Comparison of ENCODE assay signal across 20 mouse cellular contexts in genomic region chr6:9698193-9698592, GRCm38 (mm10).
A peak's percentile ranks its signal among the peaks of the same experiment; 100 is the strongest.
DNase-seq lines count a peak whose midpoint lies in the region; ATAC-seq and TF ChIP-seq lines count a peak whose summit lies in the region.
"Had no signal": no experiment of that assay in that cellular context is flagged by ENCODE, and none has a peak within 500 bp of the region (broad histone marks: within the 10 kb centered on the region; RNA-seq: fewer than 3 reads in every experiment).

No protein-coding gene starts in this region.

- no peaks in the 10 kb centered on the region for H3K4me1 ChIP-seq in forebrain, embryonic 13.5 days
- H3K4me1 ChIP-seq in forebrain, postnatal 0 days (ENCODE audit: insufficient read depth): no peaks in the 10 kb centered on the region
- H3K4me1 ChIP-seq in midbrain, embryonic 11.5 days (ENCODE audit: control insufficient read depth, insufficient read depth, low read length): no peaks in the 10 kb centered on the region
- 0 out of 2 replicates have a peak, but pooled peaks cover 6% of the 10 kb centered on the region for H3K4me1 ChIP-seq in midbrain, embryonic 10.5 days
- no peaks in the 10 kb centered on the region for H3K4me1 ChIP-seq in midbrain, embryonic 15.5 days
- H3K4me1 ChIP-seq: embryonic facial prominence, embryonic 13.5 days; heart, embryonic 15.5 days had no signal

- no peak for TF ChIP-seq CTCF in forebrain, postnatal 0 days (IDR thresholded peaks at IDR 0.05; ENCODE audit: low read depth)
- no peak for TF ChIP-seq CTCF in brain, embryonic 14.5 days (IDR thresholded peaks at IDR 0.05; ENCODE audit: borderline replicate concordance, extremely low read depth, insufficient read depth, insufficient read length)

- no peaks in the 10 kb centered on the region for H3K9me3 ChIP-seq in forebrain, embryonic 13.5 days (replicated peaks)
- no peaks in the 10 kb centered on the region for H3K9me3 ChIP-seq in forebrain, postnatal 0 days (ENCODE audit: low read length)
- H3K9me3 ChIP-seq in midbrain, embryonic 11.5 days (ENCODE audit: control insufficient read depth, low read length): no peaks in the 10 kb centered on the region
- no peaks in the 10 kb centered on the region for H3K9me3 ChIP-seq in midbrain, embryonic 10.5 days (replicated peaks)
- H3K9me3 ChIP-seq in midbrain, embryonic 15.5 days: no peaks in the 10 kb centered on the region
- H3K9me3 ChIP-seq: embryonic facial prominence, embryonic 13.5 days; heart, embryonic 15.5 days had no signal

- H3K4me3 ChIP-seq in forebrain, embryonic 13.5 days: no peak overlapping the region
- no peak overlapping the region for H3K4me3 ChIP-seq in forebrain, postnatal 0 days (ENCODE audit: low read depth, low read length)
- H3K4me3 ChIP-seq in midbrain, embryonic 11.5 days (ENCODE audit: low read depth, low read length): no peak overlapping the region
- H3K4me3 ChIP-seq in midbrain, embryonic 10.5 days: no peak overlapping the region
- no peak overlapping the region for H3K4me3 ChIP-seq in midbrain, embryonic 15.5 days
- H3K4me3 ChIP-seq: embryonic facial prominence, embryonic 13.5 days; heart, adult 2 months; heart, embryonic 15.5 days had no signal

- peak; percentile 51; the same call in 1 of the 2 replicates for ATAC-seq in forebrain, embryonic 13.5 days
- no peak for ATAC-seq in forebrain, postnatal 0 days
- ATAC-seq in midbrain, embryonic 11.5 days (ENCODE audit: low FRiP score): peak; percentile 62; the same call in 1 of the 2 replicates
- ATAC-seq in midbrain, embryonic 15.5 days (replicated peaks): peak; percentile 48
- ATAC-seq: activated CD4-positive, CD25-positive, alpha-beta regulatory T cell, adult 4 months; hindbrain, postnatal 0 days; Patski had no signal

- WGBS in forebrain, embryonic 13.5 days: 33% methylated on average over 1 of the region's 1 CpGs
- WGBS in forebrain, postnatal 0 days: 21% methylated on average over 1 of the region's 1 CpGs
- WGBS in midbrain, embryonic 11.5 days: 85% methylated on average over 1 of the region's 1 CpGs
- 92% methylated on average over 1 of the region's 1 CpGs for WGBS in midbrain, embryonic 10.5 days
- WGBS in midbrain, embryonic 15.5 days: 60% methylated on average over 1 of the region's 1 CpGs

- no peaks in the 10 kb centered on the region for H3K36me3 ChIP-seq in forebrain, embryonic 13.5 days (ENCODE audit: poor library complexity, severe bottlenecking)
- H3K36me3 ChIP-seq in forebrain, postnatal 0 days (ENCODE audit: insufficient read depth): no peaks in the 10 kb centered on the region
- no peaks in the 10 kb centered on the region for H3K36me3 ChIP-seq in midbrain, embryonic 11.5 days (ENCODE audit: control insufficient read depth, insufficient read depth, low read length)
- no peaks in the 10 kb centered on the region for H3K36me3 ChIP-seq in midbrain, embryonic 10.5 days
- H3K36me3 ChIP-seq in midbrain, embryonic 15.5 days (replicated peaks): no peaks in the 10 kb centered on the region
- H3K36me3 ChIP-seq: embryonic facial prominence, embryonic 13.5 days; heart, embryonic 15.5 days had no signal

- no peak overlapping the region for H3K9ac ChIP-seq in forebrain, embryonic 13.5 days
- no peak overlapping the region for H3K9ac ChIP-seq in forebrain, postnatal 0 days
- H3K9ac ChIP-seq in midbrain, embryonic 11.5 days (ENCODE audit: low read length): no peak overlapping the region
- no peak overlapping the region for H3K9ac ChIP-seq in midbrain, embryonic 15.5 days
- H3K9ac ChIP-seq: embryonic facial prominence, embryonic 13.5 days; heart, embryonic 15.5 days had no signal

- H3K4me2 ChIP-seq in forebrain, embryonic 13.5 days: no peak overlapping the region
- no peak overlapping the region for H3K4me2 ChIP-seq in forebrain, postnatal 0 days (ENCODE audit: low read depth)
- no peak overlapping the region for H3K4me2 ChIP-seq in midbrain, embryonic 11.5 days
- H3K4me2 ChIP-seq in midbrain, embryonic 15.5 days: no peak overlapping the region
- H3K4me2 ChIP-seq: embryonic facial prominence, embryonic 13.5 days; heart, embryonic 11.5 days; heart, embryonic 15.5 days had no signal

- no peaks in the 10 kb centered on the region for H3K27me3 ChIP-seq in forebrain, embryonic 13.5 days
- no peaks in the 10 kb centered on the region for H3K27me3 ChIP-seq in forebrain, postnatal 0 days (ENCODE audit: insufficient read depth, low read length)
- no peaks in the 10 kb centered on the region for H3K27me3 ChIP-seq in midbrain, embryonic 11.5 days (ENCODE audit: control insufficient read depth, insufficient read depth, low read length)
- H3K27me3 ChIP-seq in midbrain, embryonic 10.5 days (ENCODE audit: low read depth, poor library complexity, severe bottlenecking): no peaks in the 10 kb centered on the region
- no peaks in the 10 kb centered on the region for H3K27me3 ChIP-seq in midbrain, embryonic 15.5 days (replicated peaks)
- H3K27me3 ChIP-seq: CH12.LX; embryonic facial prominence, embryonic 13.5 days; heart, embryonic 15.5 days; Patski had no signal

- DNase-seq in forebrain, postnatal 0 days: no peak
- no peak for DNase-seq in midbrain, embryonic 11.5 days (ENCODE audit: low spot score, missing footprints)
- DNase-seq in midbrain, embryonic 10.5 days (ENCODE audit: low spot score): no peak
- DNase-seq in brain, embryonic 14.5 days (ENCODE audit: low read depth): peak; percentile 45
- DNase-seq: adrenal gland, postnatal 14 days; cerebellum, adult 18-20 months; cerebellum, adult 9-11 months; cerebellum, postnatal 36 days; gastrocnemius, postnatal 14 days; heart, adult 2 months; heart, postnatal 14 days had no signal

- no peak for TF ChIP-seq POLR2A in brain, embryonic 14.5 days (IDR thresholded peaks at IDR 0.05; ENCODE audit: borderline replicate concordance, extremely low read depth, insufficient read depth, insufficient read length, poor library complexity, severe bottlenecking)

- no peak overlapping the region for H3K27ac ChIP-seq in forebrain, embryonic 13.5 days
- H3K27ac ChIP-seq in forebrain, postnatal 0 days (ENCODE audit: low read depth, low read length): no peak overlapping the region
- no peak overlapping the region for H3K27ac ChIP-seq in midbrain, embryonic 11.5 days (ENCODE audit: low read depth, low read length)
- no peak overlapping the region for H3K27ac ChIP-seq in midbrain, embryonic 10.5 days (replicated peaks)
- H3K27ac ChIP-seq in midbrain, embryonic 15.5 days: no peak overlapping the region
- H3K27ac ChIP-seq: embryonic facial prominence, embryonic 13.5 days; heart, adult 2 months; heart, embryonic 15.5 days; hindbrain, postnatal 0 days had no signal
